Mouse (Mus musculus) left cerebral cortex, adult 18-20 months (tissue): Measurements from ENCODE around the gene Gria4. TPM values are rescaled to one million over a fixed set of nuclear protein-coding genes. Genes with fewer than 3 reads are reported as not detected.
A peak's percentile ranks its signal among the peaks of the same experiment; 100 is the strongest.
"Not testable (repeated sequence)": the region's sequence is repeated elsewhere in the genome, so short reads cannot be mapped to it uniquely, and the experiment has no call there.

Experiments
- DNase-seq, 2 experiments: peaks; one replicate each; pipeline ENCODE4 v3.0.0; 2021 to 2022; ENCODE audit warnings: low spot score in 2 of 2, mixed read lengths in 1 of 2
- long read RNA-seq, 2 experiments: library from polyadenylated mRNA; stranded (forward); transcript quantifications; one replicate each; pipeline ENCODE4 v2.0.0; 2021
- total RNA-seq, 2 experiments: library from RNA; stranded (reverse); gene quantifications; 2 replicates each; pipeline ENCODE4 v1.2.3; 2021

Gria4 gene
- 100 to 1,000 TPM in 1 of 2 experiments, 10 to 100 TPM in 1; 95.2 to 101 TPM for total RNA-seq
- long read RNA-seq, experiment 1, full-length matches to known transcripts = 52 of 99 reads
- long read RNA-seq, experiment 1, partial matches to known transcripts = 36 of 99 reads
- long read RNA-seq, experiment 1, other reads (novel, unspliced or antisense) = 11 of 99 reads
- long read RNA-seq, experiment 2, full-length matches to known transcripts = 46 of 76 reads
- long read RNA-seq, experiment 2, partial matches to known transcripts = 17 of 76 reads
- long read RNA-seq, experiment 2, other reads (novel, unspliced or antisense) = 13 of 76 reads

GRCm38 (mm10) chr9:4795544-4796288, at the start of gene Gria4:
Gene Gria4 (minus strand): TSS chr9:4796234.
- peak; percentile 72 to 86 for DNase-seq

GRCm38 (mm10) chr9:4810941-4811340, 14.9 kb upstream of the Gria4 start:
- DNase-seq = not testable (repeated sequence)

DNA sequence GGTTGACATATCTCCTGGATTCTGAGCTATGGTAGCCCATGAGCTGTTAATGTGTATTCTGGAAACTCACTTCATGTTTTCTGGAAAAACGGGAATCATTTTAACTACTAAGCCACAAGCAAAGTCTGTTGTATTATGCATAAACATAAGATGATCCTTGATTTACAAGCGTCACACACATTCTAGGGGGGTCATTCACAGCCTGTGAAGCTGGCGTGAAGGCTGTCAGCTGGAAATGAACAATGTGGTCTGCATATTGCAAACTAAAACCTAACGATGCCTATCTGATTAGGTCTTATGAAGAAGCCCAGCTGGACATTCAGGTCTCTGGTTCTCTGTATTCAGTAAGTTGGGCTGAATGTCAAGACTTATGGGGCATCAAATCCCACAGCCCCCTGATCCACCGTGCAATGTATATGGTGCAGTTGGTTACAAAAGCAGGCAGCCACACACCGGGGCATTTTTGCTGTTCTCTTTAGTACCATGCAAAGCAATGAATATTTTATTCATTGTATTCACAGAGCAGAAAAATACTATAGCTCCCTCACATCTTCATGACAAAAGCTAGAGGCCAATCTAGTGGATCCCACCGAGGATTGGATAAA, 7.2 kb upstream of the Gria4 start:
- DNase-seq = no peak

DNA sequence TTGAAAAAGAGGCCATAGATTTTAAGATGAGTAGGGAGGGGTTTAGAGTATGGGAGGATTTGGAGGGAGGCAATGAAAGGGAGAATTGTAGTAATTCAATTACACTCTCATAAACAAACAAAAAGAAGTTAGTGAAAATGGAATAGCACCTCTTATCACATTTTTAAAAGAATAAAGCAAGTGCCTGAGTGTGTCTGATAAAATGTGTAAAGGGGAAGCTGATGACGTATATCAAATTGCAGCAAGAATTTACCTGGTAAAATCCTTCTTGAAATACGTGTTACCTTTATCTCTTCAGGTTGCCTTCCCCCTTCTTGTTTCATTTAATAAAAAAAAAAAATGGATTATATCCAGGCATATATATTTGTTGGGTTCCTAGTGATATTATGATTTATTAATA, 1.4 kb upstream of the Gria4 start:
- DNase-seq = no peak

DNA sequence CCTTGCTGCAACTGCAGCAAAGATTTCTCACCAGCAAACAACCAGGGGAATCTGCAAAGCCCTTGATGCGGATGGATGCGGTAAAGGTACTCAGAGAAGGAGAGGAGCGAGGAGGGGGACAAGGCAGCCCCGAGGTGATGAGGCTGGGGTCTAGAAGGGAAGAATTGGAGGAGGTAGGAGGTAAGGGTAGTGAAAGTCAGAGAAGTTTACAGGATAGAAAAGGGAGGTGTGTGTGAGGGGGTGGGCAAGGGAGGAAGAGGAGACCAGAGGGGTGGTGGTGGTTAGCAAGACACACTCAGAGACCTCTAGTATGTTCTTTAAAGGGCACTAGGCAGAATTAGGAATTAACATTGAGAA, 233 bp upstream of the Gria4 start:
- no peak for DNase-seq

- DNase-seq = peak; percentile 10 to 23
Measured at GRCm38 (mm10) chr9:4795075-4795474, 959 bp downstream of the Gria4 start.

GRCm38 (mm10) chr9:4794411-4794810, 1.6 kb downstream of the Gria4 start:
- DNase-seq = peak in 1 of 2 experiments; percentile 28

GRCm38 (mm10) chr9:4749407-4749806, 46.6 kb downstream of the Gria4 start:
- not testable (repeated sequence) for DNase-seq

DNA sequence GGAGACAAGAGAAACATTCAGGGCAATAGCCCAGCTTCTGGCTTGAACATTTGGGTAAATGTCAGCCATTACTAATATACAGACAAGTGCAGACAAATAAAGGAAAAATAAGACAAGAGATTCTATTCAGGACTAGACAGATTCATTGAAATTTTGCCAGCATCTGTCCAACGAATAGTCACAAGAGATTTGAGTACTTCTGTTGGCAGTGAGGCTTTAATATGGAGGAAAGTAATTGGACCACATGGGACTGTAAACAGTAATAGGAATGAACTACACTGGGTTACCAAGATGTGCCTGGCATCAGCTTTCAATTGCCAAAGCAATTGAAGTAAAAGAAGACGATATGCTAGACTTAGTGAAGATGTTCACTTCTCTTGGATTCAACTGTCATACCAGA, 81.9 kb downstream of the Gria4 start:
- DNase-seq = no peak

DNA sequence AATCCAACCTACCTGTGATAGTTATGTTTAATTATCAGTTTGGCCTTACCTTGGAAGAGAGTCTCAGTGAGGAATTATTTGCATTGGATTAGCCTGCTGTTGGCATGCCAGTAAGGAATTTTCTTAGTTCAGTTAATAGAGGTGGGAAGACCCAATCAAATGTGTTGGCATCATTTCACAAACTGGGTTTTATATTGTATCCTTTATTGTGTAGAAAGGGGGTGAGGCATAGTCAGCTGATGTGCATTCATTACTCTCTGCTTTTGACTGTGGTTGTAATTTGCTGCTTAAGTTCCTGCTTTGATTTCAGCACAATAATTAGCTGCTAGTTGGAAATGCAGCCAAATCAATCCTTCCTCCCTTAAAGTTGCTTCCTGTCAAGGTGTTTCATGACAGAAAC, 83.7 kb downstream of the Gria4 start:
- no peak for DNase-seq

DNA sequence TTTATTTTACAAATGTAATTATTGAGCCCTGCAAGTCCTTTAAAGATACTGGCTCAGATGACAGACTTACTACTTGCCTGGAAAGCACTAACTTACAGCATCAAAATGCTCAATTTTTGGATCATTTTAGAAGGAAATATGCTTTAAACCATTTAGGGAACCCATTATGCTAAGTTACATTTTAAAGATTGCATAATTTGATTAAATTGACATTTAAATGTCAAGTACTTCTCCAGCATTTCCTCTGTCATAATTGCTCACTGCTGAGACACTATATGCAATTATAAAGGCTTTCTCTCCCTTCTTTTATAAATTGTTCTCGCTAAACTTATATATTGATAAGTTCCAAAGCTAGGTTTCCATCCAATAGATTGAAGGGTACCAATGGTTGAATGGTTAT, 108.9 kb downstream of the Gria4 start:
- no peak for DNase-seq

DNA sequence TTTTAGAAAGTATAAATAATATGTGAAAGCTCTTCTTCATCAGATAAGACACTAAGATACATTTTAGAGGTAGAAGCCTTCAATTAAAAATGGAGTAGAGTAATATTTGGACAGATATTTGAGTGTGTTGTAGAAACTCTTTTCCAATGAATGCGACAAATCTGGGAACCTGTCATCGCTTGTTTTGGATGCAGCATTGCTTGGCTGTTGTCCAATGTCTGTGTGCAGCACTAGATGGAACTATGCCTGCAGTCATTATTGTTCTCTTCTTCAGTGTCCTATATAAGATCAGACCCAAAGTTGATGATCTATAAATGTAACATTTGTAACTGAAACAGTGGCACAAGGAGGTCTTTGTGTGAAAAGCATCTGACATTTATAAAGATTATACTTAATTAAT, 115.8 kb downstream of the Gria4 start:
- DNase-seq = no peak

DNA sequence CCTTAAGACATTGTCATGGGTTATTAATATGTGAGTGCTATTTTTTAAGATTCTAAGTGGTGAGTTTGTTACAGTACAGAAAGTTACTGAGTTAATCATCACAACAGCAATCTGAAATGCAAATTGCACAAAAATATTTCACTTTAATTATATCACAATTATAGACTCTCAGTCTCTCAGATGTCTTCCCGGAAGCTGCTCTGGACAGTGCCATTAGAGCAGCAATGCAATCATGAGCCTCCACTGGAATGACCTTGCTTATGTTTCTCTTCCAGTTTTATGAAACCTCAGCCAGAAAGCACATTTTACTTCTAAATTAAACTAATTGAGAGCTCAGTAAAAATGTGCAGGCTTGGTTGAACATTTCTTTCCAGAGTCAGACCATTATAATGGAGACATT, 116.9 kb downstream of the Gria4 start:
- no peak for DNase-seq

- DNase-seq = no peak
Measured at GRCm38 (mm10) chr9:4665691-4666090, 130.3 kb downstream of the Gria4 start.

GRCm38 (mm10) chr9:4662421-4662820, 133.6 kb downstream of the Gria4 start:
- DNase-seq = no peak

DNA sequence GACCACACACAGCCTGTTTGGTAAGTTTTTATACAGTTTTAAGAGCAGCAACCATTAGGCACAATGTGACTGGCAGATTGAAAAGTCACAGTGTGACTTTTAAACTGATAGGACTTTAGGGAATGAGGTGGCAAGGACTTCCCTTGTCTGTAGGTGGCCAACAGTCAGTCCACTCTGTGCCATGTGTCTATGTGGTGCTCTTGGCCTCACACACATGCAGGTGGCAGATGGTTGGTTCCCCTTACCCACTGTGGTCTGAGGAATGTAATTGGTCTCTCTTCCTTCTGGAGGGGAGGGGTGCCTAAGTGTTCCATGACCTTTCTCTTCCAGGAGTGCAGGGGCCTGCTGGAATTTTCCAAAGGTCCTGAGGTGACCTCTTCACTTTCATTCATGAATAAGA, 137.1 kb downstream of the Gria4 start:
- no peak for DNase-seq

GRCm38 (mm10) chr9:4654333-4654732, 141.7 kb downstream of the Gria4 start:
- DNase-seq = no peak

- peak; percentile 34 to 60 for DNase-seq
Measured at GRCm38 (mm10) chr9:4639192-4639900, 156.7 kb downstream of the Gria4 start.

DNA sequence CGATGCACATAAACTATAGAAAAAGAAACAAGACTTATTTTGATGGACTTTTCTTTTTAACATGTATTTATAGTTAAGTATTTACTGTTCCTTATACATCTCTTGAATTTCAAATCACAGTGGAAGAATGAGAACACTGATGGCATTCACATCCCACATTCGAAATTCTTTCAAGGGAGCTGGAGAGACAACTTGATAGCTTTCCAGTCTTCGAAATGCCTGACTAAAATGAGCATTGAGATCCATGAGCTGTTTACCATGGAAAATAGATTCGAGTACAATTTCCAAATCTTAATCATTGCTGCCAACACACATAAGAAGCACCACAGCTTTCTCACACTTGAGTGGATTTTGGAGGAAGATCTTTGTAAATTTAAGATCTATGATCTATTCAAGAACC, 164.1 kb downstream of the Gria4 start:
- no peak for DNase-seq

- no peak for DNase-seq
Measured at GRCm38 (mm10) chr9:4615286-4615685, 180.7 kb downstream of the Gria4 start.

GRCm38 (mm10) chr9:4605354-4605753, 190.7 kb downstream of the Gria4 start:
- DNase-seq = peak in 1 of 2 experiments; percentile 17

DNA sequence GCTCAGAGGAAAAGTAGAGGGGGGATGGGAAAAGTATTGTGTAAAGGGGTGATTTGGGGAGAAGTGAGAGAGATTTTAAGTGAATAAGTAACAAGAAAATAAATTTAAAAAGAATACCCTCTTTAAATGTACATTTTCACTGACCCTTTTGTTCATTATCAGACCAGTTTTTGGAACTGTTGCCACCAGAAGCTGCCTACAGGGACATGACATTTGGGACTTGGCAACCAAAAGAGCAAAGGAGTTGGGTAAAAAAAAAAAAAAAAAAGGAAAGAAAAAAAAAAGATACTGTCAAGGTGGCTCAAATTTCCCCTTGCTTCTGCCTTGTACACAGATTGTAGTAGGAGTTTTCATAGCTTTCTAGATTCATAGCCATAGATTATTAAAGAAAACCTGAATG, 191.8 kb downstream of the Gria4 start:
- DNase-seq = no peak
